Mouse (Mus musculus) bone marrow macrophage, adult 2 months (primary cell): ENCODE measurements around the gene Tk1.

ENCODE experiments used
- CTCF ChIP-seq: IDR thresholded peaks from 2 replicates; pipeline ENCODE4 v1.5.1; 2012; ENCODE audit warnings: low read depth, mild to moderate bottlenecking, low read length, moderate library complexity
- POLR2A ChIP-seq: IDR thresholded peaks from 2 replicates; pipeline ENCODE4 v1.6.1; 2012; ENCODE audit warnings: mild to moderate bottlenecking, low read depth, low read length, borderline replicate concordance

DNA sequence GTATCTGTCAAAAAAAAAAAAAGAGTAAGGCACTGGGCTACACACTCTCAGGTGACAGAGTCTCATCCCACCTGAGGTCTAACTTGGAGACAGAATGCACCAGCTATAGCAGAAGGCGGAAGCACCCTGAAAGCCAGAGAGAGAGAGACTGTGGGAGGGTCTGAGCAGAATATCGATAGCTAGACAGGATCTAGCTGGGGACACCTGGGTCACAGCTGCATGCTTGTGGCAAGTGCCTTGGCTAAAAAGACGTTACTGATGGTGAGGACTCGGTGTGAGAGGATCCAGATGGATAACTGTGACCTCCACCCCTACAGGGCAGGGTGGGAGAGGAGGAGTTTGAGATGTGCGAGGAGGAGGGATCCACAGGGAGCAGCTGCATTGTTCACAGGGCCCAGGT lies 28.9 kb downstream of the Tk1 start:
- TF ChIP-seq CTCF: no peak
- TF ChIP-seq POLR2A: no peak
